Mouse (Mus musculus): ENCODE measurements around the gene Mia3. TPM values are rescaled to one million over a fixed set of nuclear protein-coding genes. Genes with fewer than 3 reads are reported as not detected.

Mia3 gene
- total RNA-seq (2023), result 120 and 140 TPM in 2 replicates

DNA sequence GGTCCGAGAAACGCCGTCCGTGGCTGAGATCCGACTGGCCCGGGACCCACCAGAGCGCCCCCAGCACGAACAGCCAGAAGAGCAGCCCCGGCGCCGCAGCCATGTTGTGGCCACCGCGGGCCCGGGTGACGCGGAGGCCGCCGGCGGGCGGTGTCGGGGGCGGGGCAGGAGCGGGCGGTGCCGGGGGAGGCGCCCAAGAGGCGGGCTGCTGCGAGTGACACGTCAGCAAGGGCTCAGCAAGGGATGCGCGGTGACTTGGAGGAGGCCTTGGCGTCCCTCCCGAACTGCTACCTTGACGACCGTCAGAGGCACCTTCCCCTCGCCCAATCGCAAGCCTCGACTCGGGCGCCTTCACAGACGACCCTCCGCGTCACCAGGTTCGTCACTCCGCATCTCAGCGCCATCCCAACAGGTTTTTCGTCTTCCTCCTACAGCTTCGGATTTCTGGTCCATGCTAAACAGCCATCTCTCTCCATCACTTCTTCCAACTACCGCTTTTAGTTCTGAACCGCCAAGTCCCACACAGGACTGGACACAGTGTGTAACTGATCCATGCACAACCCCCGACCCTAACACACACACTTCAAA is at the start of gene Mia3:
Gene Mia3, minus strand, starts transcription at position 127 of the 588 bp plus-strand sequence.

DNA sequence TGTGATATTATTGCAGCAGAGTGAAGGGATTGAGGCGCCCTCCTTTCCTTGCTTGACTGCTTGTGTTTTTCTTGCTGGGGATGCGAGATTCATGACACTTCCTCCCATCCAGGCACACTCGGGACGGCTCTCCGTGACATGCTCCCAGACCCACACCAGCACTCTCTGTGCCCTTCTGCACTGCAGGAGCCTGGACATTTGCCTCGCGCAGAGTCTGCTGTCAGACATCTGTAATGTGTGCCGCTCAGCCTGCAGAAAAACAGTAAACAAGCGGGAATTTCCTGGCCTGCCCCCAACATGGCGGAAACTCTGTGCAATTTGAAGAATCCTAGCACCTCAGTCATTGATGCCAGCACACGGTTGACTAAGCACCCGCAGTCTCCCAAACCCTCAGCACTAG is 48.5 kb upstream of the Mia3 start, which contains the start of gene Hhipl2:
Gene Hhipl2, plus strand, starts transcription at position 343 of the 400 bp plus-strand sequence.

DNA sequence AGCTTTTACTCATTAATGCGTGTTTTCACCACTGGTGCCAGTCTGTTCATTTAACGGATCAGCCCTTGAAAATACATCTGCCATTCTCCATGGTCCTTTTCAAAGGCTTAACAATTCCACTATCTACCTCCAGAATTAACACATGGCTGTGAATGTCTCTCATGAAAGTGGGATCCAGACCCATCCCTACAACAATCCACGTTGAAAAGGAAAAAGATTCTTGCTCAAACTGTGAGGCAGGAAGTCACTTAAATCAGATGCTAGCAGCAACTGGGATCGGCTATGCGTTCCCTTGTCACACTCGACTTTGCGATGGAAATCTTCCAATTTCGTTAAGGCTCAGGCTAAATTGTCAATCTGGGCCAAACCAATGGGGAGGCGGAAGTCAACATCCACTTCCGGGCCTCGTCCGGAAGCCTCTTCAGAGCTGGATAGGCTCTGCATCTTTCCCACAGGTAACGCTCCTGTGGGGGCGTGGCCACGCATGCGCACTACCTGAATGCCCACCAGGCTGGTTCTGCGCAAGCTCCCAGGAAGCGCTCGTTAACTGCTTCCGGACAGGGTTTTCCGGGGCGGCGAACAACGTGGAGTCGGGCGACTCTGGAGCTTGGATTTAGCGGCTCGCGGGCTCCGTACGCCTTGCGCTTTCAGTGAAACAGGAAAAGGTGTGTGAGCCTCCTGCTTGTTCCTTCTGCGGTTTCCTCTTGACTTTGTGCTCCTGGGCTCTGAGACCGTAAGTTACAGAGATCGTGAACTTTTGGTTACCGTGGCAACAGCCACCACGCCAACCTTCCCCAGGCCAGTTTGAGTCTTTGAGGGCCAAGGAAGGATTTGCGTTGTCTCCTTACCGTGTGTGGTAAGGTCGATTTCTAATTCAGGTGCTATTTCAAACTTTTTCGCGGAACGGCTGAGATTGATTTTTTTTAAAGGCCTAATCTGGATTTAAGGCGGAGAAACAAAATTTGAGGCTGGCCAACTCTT is 19.4 kb upstream of the Mia3 start, which contains the start of gene Taf1a:
Gene Taf1a, plus strand, starts transcription at position 556 of the 981 bp plus-strand sequence.

DNA sequence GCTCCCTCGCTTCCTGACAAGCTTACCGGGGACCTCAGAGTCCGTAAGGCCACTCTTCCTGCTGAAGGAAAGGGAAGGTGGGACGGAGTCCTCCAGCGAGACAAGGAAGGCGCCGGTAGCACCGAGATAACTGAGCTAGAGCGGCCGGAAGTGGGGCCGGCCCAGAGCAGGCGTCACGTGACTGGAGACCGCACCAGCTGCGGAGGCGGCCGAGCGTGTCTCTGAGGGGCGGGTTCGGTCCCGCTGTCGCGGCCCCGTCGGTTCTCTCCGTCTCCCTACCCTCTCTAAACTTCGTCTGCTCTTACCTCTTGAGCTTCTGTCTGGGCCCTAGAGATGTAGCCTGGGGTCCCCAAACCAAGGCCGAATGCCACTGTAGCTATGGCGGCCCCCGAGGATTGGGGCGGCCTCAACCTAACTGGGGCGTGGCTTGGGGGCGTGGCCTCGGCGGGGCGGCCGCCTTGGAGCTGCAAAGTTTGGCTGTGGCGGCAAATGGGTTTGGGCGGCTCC is 72.4 kb downstream of the Mia3 start, which contains the start of gene Brox:
Gene Brox, minus strand, starts transcription at position 393 of the 507 bp plus-strand sequence.

DNA sequence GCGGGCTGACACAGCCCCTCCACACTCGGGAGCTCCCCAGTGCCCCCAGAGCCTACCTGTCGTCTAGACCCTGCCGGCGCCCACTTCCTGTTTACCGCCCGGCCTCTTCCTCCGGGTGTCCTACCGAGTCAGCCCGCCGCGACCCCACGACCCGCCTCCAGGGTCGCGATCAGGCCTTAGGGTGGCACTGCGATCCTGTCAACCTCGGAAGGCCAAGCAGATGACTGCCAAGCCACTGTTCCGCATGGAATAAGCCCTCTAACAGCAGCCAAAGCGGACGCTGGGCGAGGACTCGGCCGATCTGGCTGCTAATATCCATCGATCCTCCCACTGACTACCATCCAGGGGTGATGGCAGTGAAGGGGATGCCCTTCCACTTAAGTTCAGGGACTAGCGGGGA is 72.9 kb downstream of the Mia3 start, which contains the start of gene Aida:
Gene Aida, plus strand, starts transcription at position 126 of the 400 bp plus-strand sequence.

Other genes starting within 250 kb of the Mia3 start
- gene Disp1, start 148.0 kb downstream of the Mia3 start, total RNA-seq (2023), result 3.4 and 5.9 TPM in 2 replicates
- gene Aida, start 73.0 kb downstream of the Mia3 start, total RNA-seq (2023), result 19.5 and 20.7 TPM in 2 replicates
- 37.0 and 49.2 TPM in 2 replicates for gene Brox, start 72.3 kb downstream of the Mia3 start, total RNA-seq (2023)
- 5.3 and 8.8 TPM in 2 replicates for gene Taf1a, start 19.4 kb upstream of the Mia3 start, total RNA-seq (2023)
- not detected in 2 replicates for gene Hhipl2, start 48.7 kb upstream of the Mia3 start, total RNA-seq (2023)

Data from neutrophil, adult 65 days (primary cell).